Mouse (Mus musculus) neural tube, embryonic 14.5 days (tissue): ENCODE results near the gene Myh10. TPM values are rescaled to one million over a fixed set of nuclear protein-coding genes. Genes with fewer than 3 reads are reported as not detected.

ENCODE experiments used
- ATAC-seq: fragments of 200-750 bp; cut with Nextera tagmentation; 2 replicates; pipeline ENCODE4 v1.8.0; 2017; ENCODE audit warnings: low read depth, mild to moderate bottlenecking, moderate TSS enrichment, moderate library complexity
- H3K27ac ChIP-seq: fragments of 300-500 bp; sonication (generic); 2 replicates; pipeline ENCODE4 v1.5.1; 2014; ENCODE audit warnings: low read depth, mild to moderate bottlenecking, control low read depth, low read length, moderate library complexity, mixed read lengths
- H3K27me3 ChIP-seq: fragments of 300-500 bp; sonication (generic); 2 replicates; pipeline ENCODE4 v1.6.1; 2014; ENCODE audit warnings: low read length; ENCODE audit not compliant: control insufficient read depth, insufficient read depth
- H3K36me3 ChIP-seq: fragments of 300-500 bp; sonication (generic); 2 replicates; pipeline ENCODE4 v1.6.1; 2014; ENCODE audit warnings: low read length, mixed read lengths; ENCODE audit not compliant: control insufficient read depth, insufficient read depth
- H3K4me1 ChIP-seq: fragments of 300-500 bp; sonication (generic); 2 replicates; pipeline ENCODE4 v1.6.1; 2014; ENCODE audit warnings: low read length; ENCODE audit not compliant: control insufficient read depth, insufficient read depth
- H3K4me2 ChIP-seq: fragments of 300-500 bp; sonication (generic); 2 replicates; pipeline ENCODE4 v1.6.1; 2014; ENCODE audit warnings: mild to moderate bottlenecking, low read depth, low read length, control low read depth
- H3K4me3 ChIP-seq: fragments of 300-500 bp; sonication (generic); 2 replicates; pipeline ENCODE4 v1.5.1; 2014; ENCODE audit warnings: low read depth, low read length, control low read depth, mixed read lengths
- H3K9ac ChIP-seq: fragments of 300-500 bp; sonication (generic); replicated peaks from 2 replicates; pipeline ENCODE4 v1.6.1; 2014; ENCODE audit warnings: low read depth, mild to moderate bottlenecking, control low read depth, low read length, mixed read lengths
- H3K9me3 ChIP-seq: fragments of 300-500 bp; sonication (generic); 2 replicates; pipeline ENCODE4 v1.6.1; 2016; ENCODE audit warnings: low read length; ENCODE audit not compliant: control insufficient read depth
- WGBS: fragments of 180-500 bp; shearing (Covaris S2); extraction: QIAGEN DNeasy Blood & Tissue Kit; methylation state at CpG from one replicate; pipeline ENCODE4 v1.1.7; 2014; 5-methylcytosine and 5-hydroxymethylcytosine counted together
- polyA plus RNA-seq: library from polyadenylated mRNA; unstranded; fragments of >200 nt; fragmentation: Nextera tagmentation; extraction: Ambion mirVana; gene quantifications from 2 replicates; pipeline ENCODE4 v1.2.1, GENCODE M21; 2014

Myh10 gene
- polyA plus RNA-seq = 92.2 and 112 TPM in 2 replicates

- Histone ChIP-seq H3K27me3 (no peaks in the 10 kb centered on the region), H3K36me3 (no peaks in the 10 kb centered on the region), H3K9me3 (no peaks in the 10 kb centered on the region), H3K4me2 (peak within 1 kb of the TSS; percentile 62), H3K4me3 (peak within 1 kb of the TSS; percentile 77), H3K4me1 (peaks cover 11% of the 10 kb centered on the region), H3K9ac (peak within 1 kb of the TSS; percentile 90), H3K27ac (peak within 1 kb of the TSS; percentile 97)
- ATAC-seq = peak; percentile 99
- WGBS = 0% methylated on average over 51 of the region's 51 CpGs
These were observed at the start of gene Myh10 for GRCm38 (mm10) chr11:68691321-68692009. TSS of gene Myh10 (plus strand) at chr11:68691559.

GRCm38 (mm10) chr11:68644781-68645180 is 46.6 kb upstream of the Myh10 start:
- Histone ChIP-seq H3K9ac (no peak overlapping the region), H3K27me3 (no peaks in the 10 kb centered on the region), H3K36me3 (no peaks in the 10 kb centered on the region), H3K4me1 (no peaks in the 10 kb centered on the region), H3K4me3 (no peak overlapping the region), H3K9me3 (no peaks in the 10 kb centered on the region), H3K27ac (no peak overlapping the region), H3K4me2 (no peak overlapping the region)
- 71% methylated on average over 6 of the region's 6 CpGs for WGBS
- no peak for ATAC-seq

GRCm38 (mm10) chr11:68647808-68648207 is 43.6 kb upstream of the Myh10 start:
- 80% methylated on average over 5 of the region's 5 CpGs for WGBS
- ATAC-seq = no peak
- Histone ChIP-seq H3K27ac (no peak overlapping the region), H3K4me1 (no peaks in the 10 kb centered on the region), H3K9me3 (no peaks in the 10 kb centered on the region), H3K27me3 (no peaks in the 10 kb centered on the region), H3K36me3 (no peaks in the 10 kb centered on the region), H3K4me3 (no peak overlapping the region), H3K9ac (no peak overlapping the region), H3K4me2 (no peak overlapping the region)

GRCm38 (mm10) chr11:68648385-68649148 is 42.8 kb upstream of the Myh10 start:
- Histone ChIP-seq H3K4me1 (no peaks in the 10 kb centered on the region), H3K36me3 (no peaks in the 10 kb centered on the region), H3K9me3 (no peaks in the 10 kb centered on the region), H3K4me3 (no peak overlapping the region), H3K4me2 (no peak overlapping the region), H3K27ac (no peak overlapping the region), H3K27me3 (no peaks in the 10 kb centered on the region), H3K9ac (no peak overlapping the region)
- no peak for ATAC-seq
- 82% methylated on average over 13 of the region's 16 CpGs for WGBS

GRCm38 (mm10) chr11:68651518-68651917 is 39.8 kb upstream of the Myh10 start:
- no peaks in the 10 kb centered on the region for H3K27me3 ChIP-seq

GRCm38 (mm10) chr11:68655524-68655923 is 35.8 kb upstream of the Myh10 start:
- no peak overlapping the region for H3K4me3 ChIP-seq
- 81% methylated on average over 1 of the region's 1 CpGs for WGBS
- no peaks in the 10 kb centered on the region for H3K9me3 ChIP-seq
- no peak overlapping the region for H3K9ac ChIP-seq
- no peak overlapping the region for H3K4me2 ChIP-seq
- ATAC-seq = no peak
- no peaks in the 10 kb centered on the region for H3K36me3 ChIP-seq
- no peak overlapping the region for H3K27ac ChIP-seq
- H3K27me3 ChIP-seq = no peaks in the 10 kb centered on the region
- H3K4me1 ChIP-seq = no peaks in the 10 kb centered on the region

More at GRCm38 (mm10) chr11:68651518-68651917, 39.8 kb upstream of the Myh10 start:
- H3K9ac ChIP-seq = no peak overlapping the region
- H3K27ac ChIP-seq = no peak overlapping the region
- no peaks in the 10 kb centered on the region for H3K36me3 ChIP-seq
- no peak overlapping the region for H3K4me3 ChIP-seq
- no peak overlapping the region for H3K4me2 ChIP-seq
- 92% methylated on average over 2 of the region's 2 CpGs for WGBS
- no peaks in the 10 kb centered on the region for H3K9me3 ChIP-seq
- no peaks in the 10 kb centered on the region for H3K4me1 ChIP-seq
- ATAC-seq = no peak

GRCm38 (mm10) chr11:68656887-68657685 is 34.3 kb upstream of the Myh10 start:
- 62% methylated on average over 6 of the region's 6 CpGs for WGBS
- Histone ChIP-seq H3K4me2 (no peak overlapping the region), H3K9ac (no peak overlapping the region), H3K27me3 (no peaks in the 10 kb centered on the region), H3K9me3 (no peaks in the 10 kb centered on the region), H3K27ac (no peak overlapping the region), H3K36me3 (no peaks in the 10 kb centered on the region), H3K4me3 (no peak overlapping the region), H3K4me1 (no peaks in the 10 kb centered on the region)
- ATAC-seq = no peak

- no peaks in the 10 kb centered on the region for H3K4me1 ChIP-seq
- no peaks in the 10 kb centered on the region for H3K27me3 ChIP-seq
- 69% methylated on average over 9 of the region's 9 CpGs for WGBS
- H3K4me2 ChIP-seq = no peak overlapping the region
- H3K9ac ChIP-seq = no peak overlapping the region
- H3K27ac ChIP-seq = no peak overlapping the region
- no peak for ATAC-seq
- no peaks in the 10 kb centered on the region for H3K36me3 ChIP-seq
- H3K4me3 ChIP-seq = no peak overlapping the region
- no peaks in the 10 kb centered on the region for H3K9me3 ChIP-seq
These were observed 33.5 kb upstream of the Myh10 start for GRCm38 (mm10) chr11:68657811-68658210.
